Mouse (Mus musculus): Measurements from ENCODE around the gene Hoxa7. TPM values are rescaled to one million over a fixed set of nuclear protein-coding genes. Genes with fewer than 3 reads are reported as not detected.

Hoxa7 gene
- polyA plus RNA-seq, 1 experiment from 2014 or later: 0.59 TPM

GRCm38 (mm10) chr6:52182793-52183192 is 38.9 kb downstream of the Hoxa7 start:
- H3K9me3 ChIP-seq: no peaks in the 10 kb centered on the region
- ATAC-seq (ENCODE audit: extremely low read depth, insufficient number of reproducible peaks, low FRiP score, low TSS enrichment): no peak
- 29% methylated on average over 1 of the region's 1 CpGs for WGBS
- H3K4me3 ChIP-seq: no peak overlapping the region
- no peaks in the 10 kb centered on the region for H3K36me3 ChIP-seq
- peaks cover 100% of the 10 kb centered on the region for H3K27me3 ChIP-seq (replicated peaks)
- no peak overlapping the region for H3K27ac ChIP-seq (replicated peaks)
- H3K9ac ChIP-seq: no peak overlapping the region
- H3K4me2 ChIP-seq: no peak overlapping the region
- H3K4me1 ChIP-seq: no peaks in the 10 kb centered on the region

- H3K9ac ChIP-seq: no peak overlapping the region
- H3K4me3 ChIP-seq: no peak overlapping the region
- H3K4me2 ChIP-seq: no peak overlapping the region
- no peak overlapping the region for H3K27ac ChIP-seq (replicated peaks)
- no peaks in the 10 kb centered on the region for H3K4me1 ChIP-seq
- H3K36me3 ChIP-seq: no peaks in the 10 kb centered on the region
- WGBS: 29% methylated on average over 2 of the region's 2 CpGs
- H3K27me3 ChIP-seq (replicated peaks): peaks cover 100% of the 10 kb centered on the region
- no peaks in the 10 kb centered on the region for H3K9me3 ChIP-seq
- no peak for ATAC-seq (ENCODE audit: extremely low read depth, insufficient number of reproducible peaks, low FRiP score, low TSS enrichment)
Measured at GRCm38 (mm10) chr6:52182030-52182429, 39.6 kb downstream of the Hoxa7 start.

- Histone ChIP-seq H3K9me3 (no peaks in the 10 kb centered on the region), H3K4me1 (no peaks in the 10 kb centered on the region), H3K27ac (replicated peaks) (0 out of 2 replicates have a peak overlapping the region, but pooled peaks have one; percentile 5), H3K36me3 (no peaks in the 10 kb centered on the region), H3K9ac (0 out of 2 replicates have a peak overlapping the region, but pooled peaks have one; percentile 64), H3K4me3 (peak overlapping the region; percentile 52), H3K4me2 (peak overlapping the region; percentile 50; the same call in 1 of the 2 replicates), H3K27me3 (replicated peaks) (peaks cover 100% of the 10 kb centered on the region)
- no peak for ATAC-seq (ENCODE audit: extremely low read depth, insufficient number of reproducible peaks, low FRiP score, low TSS enrichment)
- WGBS: 13% methylated on average over 3 of the region's 3 CpGs
Measured at GRCm38 (mm10) chr6:52180726-52181125, 40.9 kb downstream of the Hoxa7 start.

- peak overlapping the region; percentile 50 for H3K4me2 ChIP-seq
- peak overlapping the region; percentile 64; the same call in 1 of the 2 replicates for H3K9ac ChIP-seq
- ATAC-seq (ENCODE audit: extremely low read depth, insufficient number of reproducible peaks, low FRiP score, low TSS enrichment): no peak
- H3K4me1 ChIP-seq: no peaks in the 10 kb centered on the region
- H3K9me3 ChIP-seq: no peaks in the 10 kb centered on the region
- 0 out of 2 replicates have a peak overlapping the region, but pooled peaks have one; percentile 5 for H3K27ac ChIP-seq (replicated peaks)
- 7% methylated on average over 11 of the region's 11 CpGs for WGBS
- H3K4me3 ChIP-seq: peak overlapping the region; percentile 52
- H3K27me3 ChIP-seq (replicated peaks): peaks cover 100% of the 10 kb centered on the region
- H3K36me3 ChIP-seq: no peaks in the 10 kb centered on the region
Measured at GRCm38 (mm10) chr6:52180213-52180710, 41.4 kb downstream of the Hoxa7 start.

GRCm38 (mm10) chr6:52179690-52180089 is 42.0 kb downstream of the Hoxa7 start:
- peak overlapping the region; percentile 8; the same call in 1 of the 2 replicates for H3K27ac ChIP-seq (replicated peaks)
- H3K36me3 ChIP-seq: no peaks in the 10 kb centered on the region
- H3K4me2 ChIP-seq: peak overlapping the region; percentile 50
- H3K9ac ChIP-seq: peak overlapping the region; percentile 64
- H3K9me3 ChIP-seq: no peaks in the 10 kb centered on the region
- peaks cover 100% of the 10 kb centered on the region for H3K27me3 ChIP-seq (replicated peaks)
- 0% methylated on average over 10 of the region's 10 CpGs for WGBS
- ATAC-seq (ENCODE audit: extremely low read depth, insufficient number of reproducible peaks, low FRiP score, low TSS enrichment): no peak
- no peaks in the 10 kb centered on the region for H3K4me1 ChIP-seq
- peak overlapping the region; percentile 52 for H3K4me3 ChIP-seq

- peak overlapping the region; percentile 8 for H3K27ac ChIP-seq (replicated peaks)
- no peaks in the 10 kb centered on the region for H3K36me3 ChIP-seq
- peak overlapping the region; percentile 50 for H3K4me2 ChIP-seq
- H3K9ac ChIP-seq: peak overlapping the region; percentile 64
- peaks cover 99% of the 10 kb centered on the region for H3K27me3 ChIP-seq (replicated peaks)
- ATAC-seq (ENCODE audit: extremely low read depth, insufficient number of reproducible peaks, low FRiP score, low TSS enrichment): no peak
- H3K9me3 ChIP-seq: no peaks in the 10 kb centered on the region
- no peaks in the 10 kb centered on the region for H3K4me1 ChIP-seq
- peak overlapping the region; percentile 52 for H3K4me3 ChIP-seq
- 5% methylated on average over 4 of the region's 4 CpGs for WGBS
Measured at GRCm38 (mm10) chr6:52178918-52179665, 42.6 kb downstream of the Hoxa7 start.

GRCm38 (mm10) chr6:52177806-52178205 is 43.8 kb downstream of the Hoxa7 start:
- H3K36me3 ChIP-seq: no peaks in the 10 kb centered on the region
- 5% methylated on average over 9 of the region's 9 CpGs for WGBS
- H3K27ac ChIP-seq (replicated peaks): peak overlapping the region; percentile 86
- no peaks in the 10 kb centered on the region for H3K9me3 ChIP-seq
- ATAC-seq (ENCODE audit: extremely low read depth, insufficient number of reproducible peaks, low FRiP score, low TSS enrichment): no peak
- peak overlapping the region; percentile 50 for H3K4me2 ChIP-seq
- peak overlapping the region; percentile 52 for H3K4me3 ChIP-seq
- H3K4me1 ChIP-seq: peaks cover 1% of the 10 kb centered on the region
- peak overlapping the region; percentile 79 for H3K9ac ChIP-seq
- H3K27me3 ChIP-seq (replicated peaks): peaks cover 99% of the 10 kb centered on the region

GRCm38 (mm10) chr6:52177061-52177735 is 44.5 kb downstream of the Hoxa7 start, which contains the start of gene 5730596B20Rik:
Gene 5730596B20Rik, plus strand, starts transcription at chr6:52177498.
- peak within 1 kb of the TSS; percentile 79 for H3K9ac ChIP-seq
- no peaks in the 10 kb centered on the region for H3K9me3 ChIP-seq
- H3K4me3 ChIP-seq: peak within 1 kb of the TSS; percentile 52
- 2% methylated on average over 36 of the region's 36 CpGs for WGBS
- H3K27me3 ChIP-seq (replicated peaks): peaks cover 99% of the 10 kb centered on the region
- H3K36me3 ChIP-seq: no peaks in the 10 kb centered on the region
- no peak for ATAC-seq (ENCODE audit: extremely low read depth, insufficient number of reproducible peaks, low FRiP score, low TSS enrichment)
- peaks cover 7% of the 10 kb centered on the region for H3K4me1 ChIP-seq
- H3K4me2 ChIP-seq: peak within 1 kb of the TSS; percentile 50
- peak within 1 kb of the TSS; percentile 86 for H3K27ac ChIP-seq (replicated peaks)

- H3K36me3 ChIP-seq: no peaks in the 10 kb centered on the region
- H3K4me3 ChIP-seq: peak overlapping the region; percentile 52
- peak overlapping the region; percentile 50 for H3K4me2 ChIP-seq
- peaks cover 99% of the 10 kb centered on the region for H3K27me3 ChIP-seq (replicated peaks)
- H3K9me3 ChIP-seq: no peaks in the 10 kb centered on the region
- peak overlapping the region; percentile 79 for H3K9ac ChIP-seq
- H3K27ac ChIP-seq (replicated peaks): peak overlapping the region; percentile 86
- no peak for ATAC-seq (ENCODE audit: extremely low read depth, insufficient number of reproducible peaks, low FRiP score, low TSS enrichment)
- WGBS: 3% methylated on average over 6 of the region's 6 CpGs
- peaks cover 7% of the 10 kb centered on the region for H3K4me1 ChIP-seq
Measured at GRCm38 (mm10) chr6:52176391-52176790, 45.3 kb downstream of the Hoxa7 start.

GRCm38 (mm10) chr6:52175864-52176263 is 45.8 kb downstream of the Hoxa7 start:
- ATAC-seq (ENCODE audit: extremely low read depth, insufficient number of reproducible peaks, low FRiP score, low TSS enrichment): no peak
- peaks cover 10% of the 10 kb centered on the region for H3K4me1 ChIP-seq
- H3K4me3 ChIP-seq: peak overlapping the region; percentile 52
- peak overlapping the region; percentile 79 for H3K9ac ChIP-seq
- no peaks in the 10 kb centered on the region for H3K9me3 ChIP-seq
- peaks cover 99% of the 10 kb centered on the region for H3K27me3 ChIP-seq (replicated peaks)
- 3% methylated on average over 25 of the region's 35 CpGs for WGBS
- H3K27ac ChIP-seq (replicated peaks): peak overlapping the region; percentile 86
- peak overlapping the region; percentile 50 for H3K4me2 ChIP-seq
- H3K36me3 ChIP-seq: no peaks in the 10 kb centered on the region

All from heart, embryonic 13.5 days (tissue).